Mouse (Mus musculus) cerebellum, adult 9-10 months (tissue): ENCODE measurements around the gene Ctnnb1.
"Not testable (repeated sequence)": the region's sequence is repeated elsewhere in the genome, so short reads cannot be mapped to it uniquely, and the experiment has no call there.

Experiments
- DNase-seq: peaks from one replicate; pipeline ENCODE4 v3.0.0; 2022

Ctnnb1 gene

GRCm38 (mm10) chr9:120929081-120929480, at the start of gene Ctnnb1:
Ctnnb1 (plus strand) TSS chr9:120929216.
- DNase-seq, result no peak

- no peak for DNase-seq
These were observed 48.7 kb upstream of the Ctnnb1 start for GRCm38 (mm10) chr9:120880286-120880685.

DNA sequence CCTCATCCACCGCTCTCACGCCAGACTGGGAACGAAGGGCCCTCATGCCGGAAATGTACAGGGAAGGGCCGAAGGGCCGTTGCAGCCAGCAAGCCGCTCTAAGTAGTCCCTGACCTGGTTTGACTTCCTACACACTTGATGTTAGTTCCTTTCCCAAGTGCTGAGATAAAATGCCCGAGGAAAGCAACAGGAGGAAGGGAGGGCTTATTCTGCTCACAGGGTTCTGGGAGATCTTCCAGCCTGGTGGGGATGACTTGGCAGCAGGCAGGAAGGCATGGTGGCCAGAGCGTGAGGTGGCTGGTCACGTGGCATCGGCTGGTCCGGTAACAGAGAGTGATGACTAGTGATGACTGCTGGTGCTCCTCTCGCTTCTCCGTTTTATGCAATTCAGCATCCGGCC, 47.9 kb upstream of the Ctnnb1 start:
- DNase-seq, result peak; percentile 62

- no peak for DNase-seq
These were observed 47.2 kb upstream of the Ctnnb1 start for GRCm38 (mm10) chr9:120881839-120882238.

DNA sequence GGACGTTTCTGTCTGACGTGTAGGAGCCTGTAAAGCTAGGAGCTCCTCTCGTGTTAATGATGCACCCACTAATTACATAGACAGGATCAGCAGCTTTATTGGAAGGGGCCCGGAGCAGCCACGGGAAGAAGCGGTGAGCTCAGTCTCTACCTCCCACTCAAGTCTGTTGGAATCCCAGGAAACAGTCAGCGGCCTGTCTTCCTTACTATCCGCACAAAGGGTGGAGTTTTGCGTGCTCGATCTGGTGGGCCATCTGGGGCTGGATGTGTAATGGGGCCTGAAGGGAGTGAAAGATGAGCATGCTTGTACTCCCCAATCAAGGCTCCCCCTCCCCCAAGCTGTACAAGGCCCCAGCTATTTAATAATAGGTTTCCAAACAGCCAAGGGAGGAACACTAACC, 44.3 kb upstream of the Ctnnb1 start:
- DNase-seq, result no peak

GRCm38 (mm10) chr9:120887631-120888030, 41.4 kb upstream of the Ctnnb1 start:
- no peak for DNase-seq

GRCm38 (mm10) chr9:120893435-120893834, 35.6 kb upstream of the Ctnnb1 start:
- no peak for DNase-seq

DNA sequence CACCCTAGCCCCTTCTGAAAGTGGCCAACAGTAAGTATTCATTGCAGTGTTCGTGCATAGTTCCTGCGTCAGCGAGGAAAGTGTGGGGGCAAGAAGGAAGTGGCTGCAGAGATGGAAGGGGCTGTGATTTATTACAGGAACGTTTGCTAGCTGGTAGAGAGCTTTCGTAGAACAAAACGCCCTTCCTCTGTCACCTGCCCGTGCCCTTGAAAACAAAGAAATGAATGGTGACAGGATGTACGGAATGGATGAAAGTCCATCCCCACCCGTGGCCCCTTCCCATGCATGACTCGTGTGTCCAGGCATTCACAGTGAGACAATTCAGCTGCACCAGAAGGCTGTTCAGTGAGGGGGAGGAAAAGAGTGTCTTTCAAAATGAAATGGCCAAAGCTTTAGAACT, 35.0 kb upstream of the Ctnnb1 start:
- no peak for DNase-seq

GRCm38 (mm10) chr9:120894376-120894775, 34.6 kb upstream of the Ctnnb1 start:
- no peak for DNase-seq

GRCm38 (mm10) chr9:120896502-120896901, 32.5 kb upstream of the Ctnnb1 start:
- DNase-seq, result no peak

- DNase-seq, result no peak
These were observed 31.7 kb upstream of the Ctnnb1 start for GRCm38 (mm10) chr9:120897269-120897668.

DNA sequence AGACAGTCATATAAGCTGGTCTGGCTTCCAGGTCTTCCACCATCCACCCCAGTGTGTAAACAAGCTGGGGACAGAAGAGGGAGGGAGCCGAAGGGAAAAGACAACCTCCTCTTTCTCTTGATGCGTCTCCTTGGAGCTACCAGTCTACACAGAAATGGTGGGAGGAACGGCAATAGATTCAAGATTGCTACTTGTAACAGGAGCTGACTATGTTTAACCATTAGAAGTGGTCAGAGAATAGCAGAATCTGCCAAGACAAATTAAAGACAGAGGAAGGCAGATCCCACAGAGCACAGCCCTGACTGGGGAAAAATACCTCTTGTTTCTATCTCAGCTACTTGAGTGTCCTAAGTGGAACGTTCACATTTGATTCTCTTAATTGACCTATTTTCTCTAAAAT, 29.2 kb upstream of the Ctnnb1 start:
- no peak for DNase-seq

DNA sequence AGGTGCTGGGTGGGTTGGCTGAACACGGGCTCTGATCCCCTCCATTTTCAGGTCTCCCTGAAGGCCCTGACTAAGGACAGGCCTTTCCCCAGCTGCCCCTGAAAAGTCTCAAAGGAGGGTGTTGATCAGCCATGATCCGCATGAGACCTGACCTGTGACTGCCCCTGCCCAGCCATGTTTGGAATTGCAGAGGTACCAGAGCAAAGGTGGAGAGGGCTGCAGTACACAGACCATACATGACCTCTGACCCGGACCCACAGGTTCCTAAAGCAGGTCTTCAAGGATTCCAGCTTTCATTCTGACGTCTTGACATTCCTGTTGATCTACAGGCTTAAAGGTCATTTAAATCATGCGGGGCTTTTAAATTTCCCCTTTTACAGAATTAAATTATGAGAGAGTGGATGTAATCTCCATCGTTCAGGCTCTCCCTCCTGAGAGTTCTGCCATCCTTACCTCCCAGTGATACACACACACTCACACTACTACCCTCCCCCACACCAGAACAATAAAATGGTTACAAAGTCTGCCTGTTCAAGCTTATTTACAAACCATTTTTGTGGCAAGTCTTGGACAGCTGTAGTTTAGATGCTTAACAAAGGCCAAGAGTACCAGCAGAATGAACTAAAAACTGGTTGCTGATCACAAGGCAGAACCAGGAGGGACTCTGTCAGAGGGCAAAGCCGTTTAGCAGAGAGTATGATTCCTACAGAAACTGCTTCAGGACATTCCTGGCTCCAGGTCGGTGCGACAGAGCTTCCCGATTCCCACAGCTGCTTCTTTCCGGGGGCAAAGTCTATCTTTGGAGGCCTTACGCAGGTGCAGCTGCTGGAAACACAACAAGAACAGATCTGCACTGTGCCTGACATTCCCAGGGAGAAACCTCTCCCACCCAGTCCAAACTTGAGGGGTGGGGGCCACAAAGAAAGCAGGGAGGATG, 28.4 kb upstream of the Ctnnb1 start:
- no peak for DNase-seq

- DNase-seq, result no peak
These were observed 26.5 kb upstream of the Ctnnb1 start for GRCm38 (mm10) chr9:120902562-120902961.

- DNase-seq, result no peak
These were observed 20.6 kb upstream of the Ctnnb1 start for GRCm38 (mm10) chr9:120908461-120908860.

- no peak for DNase-seq
These were observed 15.9 kb upstream of the Ctnnb1 start for GRCm38 (mm10) chr9:120913152-120913551.

- no peak for DNase-seq
These were observed 14.6 kb upstream of the Ctnnb1 start for GRCm38 (mm10) chr9:120914429-120914828.

- no peak for DNase-seq
These were observed 14.0 kb upstream of the Ctnnb1 start for GRCm38 (mm10) chr9:120914877-120915459.

DNA sequence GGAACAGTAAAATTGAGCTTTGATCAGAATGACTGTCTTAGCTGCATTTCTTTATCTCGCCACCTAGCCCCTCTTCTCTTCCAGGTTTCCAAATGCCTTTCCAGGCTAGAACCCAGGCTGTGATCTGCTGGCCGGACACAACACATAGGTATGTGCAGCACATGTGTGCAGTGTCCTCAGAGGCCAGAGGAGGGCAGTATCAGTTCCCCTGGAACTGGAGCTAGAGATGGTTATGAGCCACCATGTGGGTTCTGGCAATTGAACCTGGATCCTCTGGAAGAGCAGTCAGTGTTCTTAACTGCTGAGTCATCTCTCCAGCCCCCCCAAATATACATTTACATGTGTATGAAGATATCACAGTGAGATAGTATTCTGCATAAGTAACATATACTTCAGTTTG, 11.4 kb upstream of the Ctnnb1 start:
- not testable (repeated sequence) for DNase-seq

GRCm38 (mm10) chr9:120918211-120918610, 10.8 kb upstream of the Ctnnb1 start:
- DNase-seq, result no peak

DNA sequence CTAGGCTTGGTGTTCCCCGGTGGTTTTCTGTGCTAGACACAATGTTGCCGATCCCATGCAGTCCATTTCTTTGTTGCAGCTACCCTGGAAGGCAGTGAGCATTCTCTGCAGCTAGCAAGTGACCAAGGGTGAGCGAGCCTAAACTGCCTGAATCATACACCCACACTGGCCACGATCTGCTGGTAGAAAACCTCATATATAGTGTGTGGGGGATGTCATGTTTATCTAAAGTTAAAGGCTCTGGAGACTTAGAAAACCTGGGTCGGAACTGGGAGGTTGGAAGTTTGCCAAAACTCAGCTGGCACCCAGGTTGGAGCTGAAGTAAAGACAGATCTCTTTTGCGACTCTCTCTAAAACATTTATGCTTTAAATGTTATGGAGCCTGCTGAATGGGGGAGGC, 10.4 kb upstream of the Ctnnb1 start:
- no peak for DNase-seq

DNA sequence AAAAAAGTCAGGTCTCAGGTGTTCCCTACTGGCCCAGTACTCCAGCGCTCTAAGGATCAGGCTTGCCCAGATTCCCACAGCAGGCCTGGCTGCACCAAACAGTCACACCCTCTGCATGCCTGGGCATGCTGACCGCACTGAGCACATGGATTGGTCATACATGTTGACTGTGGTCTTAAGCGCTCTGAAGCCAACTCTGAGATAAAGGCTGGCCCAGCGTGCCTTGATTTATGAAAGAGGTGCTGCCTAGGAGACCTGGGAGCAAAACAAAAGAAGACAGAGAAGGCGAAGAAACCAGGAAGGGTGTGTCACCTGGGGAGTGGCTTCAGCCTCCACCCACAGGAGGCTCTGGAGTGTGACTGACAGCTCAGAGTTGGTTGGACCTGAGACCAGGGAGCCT, 9.9 kb upstream of the Ctnnb1 start:
- no peak for DNase-seq

- DNase-seq, result no peak
These were observed 2.9 kb upstream of the Ctnnb1 start for GRCm38 (mm10) chr9:120926126-120926525.

DNA sequence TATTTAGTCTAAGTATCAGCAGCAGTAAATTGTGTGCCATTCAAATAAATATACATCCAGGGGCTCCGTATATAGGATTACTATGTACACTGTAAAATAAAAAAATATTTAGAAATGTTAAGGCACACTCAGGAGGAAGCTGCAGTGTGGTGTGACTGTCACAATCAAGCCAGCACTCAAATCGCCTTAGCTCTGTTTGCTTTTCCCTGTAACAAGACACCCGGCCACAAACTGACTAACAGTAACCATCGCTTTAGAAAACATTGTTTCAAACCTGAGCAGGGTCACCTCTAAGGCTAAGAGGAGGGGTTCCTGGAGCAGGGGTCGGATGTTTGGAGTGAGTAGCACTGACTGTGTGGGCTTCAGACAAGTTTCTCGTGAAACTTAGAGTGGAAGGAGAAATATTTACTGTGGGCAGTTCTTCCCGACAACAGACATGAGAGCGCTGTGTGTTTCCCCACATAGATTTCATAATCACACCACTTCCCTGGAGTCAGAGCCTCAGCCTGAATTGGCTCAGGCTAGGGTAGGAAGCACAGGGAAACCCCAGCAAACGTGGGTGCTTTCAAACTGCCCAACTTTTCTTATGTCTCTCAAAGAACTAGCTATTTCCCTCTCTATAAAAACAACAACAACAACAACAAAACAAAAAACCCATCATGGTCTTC, 1.9 kb upstream of the Ctnnb1 start:
- no peak for DNase-seq
